Mouse (Mus musculus): ENCODE measurements around the gene Zdhhc8. TPM values are rescaled to one million over a fixed set of nuclear protein-coding genes. Genes with fewer than 3 reads are reported as not detected.
"Not testable (repeated sequence)": the region's sequence is repeated elsewhere in the genome, so short reads cannot be mapped to it uniquely, and the experiment has no call there.

Gene Zdhhc8
- polyA plus RNA-seq, 1 experiment from 2014 or later = 19.7 TPM

DNA sequence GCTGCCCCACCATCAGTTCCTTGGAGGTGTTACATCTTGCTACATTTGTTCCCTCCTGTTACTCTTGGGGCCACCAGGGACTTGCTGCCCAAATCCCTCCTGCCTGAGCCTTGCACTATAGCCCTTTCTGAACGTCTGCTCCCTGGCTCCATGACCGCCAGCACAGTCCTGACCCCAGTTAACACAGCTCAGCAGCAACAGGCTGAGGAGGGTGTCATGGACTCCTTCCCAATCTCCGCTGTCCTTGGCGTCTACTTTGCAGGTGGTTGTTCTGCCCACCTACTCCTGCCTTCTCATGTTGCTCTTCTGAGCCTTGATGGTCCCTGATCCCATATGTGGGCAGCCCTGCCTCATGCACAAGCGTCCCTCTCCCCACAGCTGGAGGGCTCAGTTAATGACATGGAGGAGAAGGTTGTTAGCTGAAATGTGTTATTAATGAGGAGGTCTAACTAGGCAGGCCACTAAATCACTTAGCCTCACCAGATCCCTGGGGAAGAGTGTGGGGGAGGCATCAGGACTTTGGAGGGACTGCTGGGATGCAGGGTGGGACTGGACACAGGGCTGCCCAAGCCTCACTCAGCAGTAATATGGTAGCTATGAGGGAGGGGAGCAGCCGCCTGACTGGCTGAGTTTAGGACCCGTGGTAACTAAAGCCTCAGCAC lies 31.4 kb downstream of the Zdhhc8 start:
- WGBS = 61% methylated on average over 7 of the region's 7 CpGs
- Histone ChIP-seq H3K9ac (no peak overlapping the region), H3K27ac (replicated peaks) (no peak overlapping the region), H3K27me3 (no peaks in the 10 kb centered on the region), H3K4me2 (no peak overlapping the region), H3K9me3 (no peaks in the 10 kb centered on the region), H3K4me3 (no peak overlapping the region), H3K4me1 (replicated peaks) (peaks cover 13% of the 10 kb centered on the region), H3K36me3 (no peaks in the 10 kb centered on the region)
- ATAC-seq (ENCODE audit: low FRiP score, low read depth) = no peak

- H3K27me3 ChIP-seq = no peaks in the 10 kb centered on the region
- no peak overlapping the region for H3K4me3 ChIP-seq
- no peak for ATAC-seq (ENCODE audit: low FRiP score, low read depth)
- no peak overlapping the region for H3K27ac ChIP-seq (replicated peaks)
- H3K4me2 ChIP-seq = no peak overlapping the region
- peaks cover 23% of the 10 kb centered on the region for H3K4me1 ChIP-seq (replicated peaks)
- H3K9ac ChIP-seq = no peak overlapping the region
- 100% methylated on average over 1 of the region's 1 CpGs for WGBS
- H3K9me3 ChIP-seq = no peaks in the 10 kb centered on the region
- H3K36me3 ChIP-seq = no peaks in the 10 kb centered on the region
Measured at GRCm38 (mm10) chr16:18202061-18202460, 32.9 kb downstream of the Zdhhc8 start.

- H3K4me3 ChIP-seq = no peak overlapping the region
- H3K4me2 ChIP-seq = no peak overlapping the region
- no peak overlapping the region for H3K9ac ChIP-seq
- no peak for ATAC-seq (ENCODE audit: low FRiP score, low read depth)
- H3K9me3 ChIP-seq = no peaks in the 10 kb centered on the region
- WGBS = 58% methylated on average over 1 of the region's 1 CpGs
- no peaks in the 10 kb centered on the region for H3K36me3 ChIP-seq
- no peaks in the 10 kb centered on the region for H3K27me3 ChIP-seq
- H3K4me1 ChIP-seq (replicated peaks) = peaks cover 23% of the 10 kb centered on the region
- H3K27ac ChIP-seq (replicated peaks) = no peak overlapping the region
Measured at GRCm38 (mm10) chr16:18201620-18202019, 33.3 kb downstream of the Zdhhc8 start.

GRCm38 (mm10) chr16:18200062-18200461 lies 34.9 kb downstream of the Zdhhc8 start:
- Histone ChIP-seq H3K9me3 (no peaks in the 10 kb centered on the region), H3K4me2 (no peak overlapping the region), H3K27me3 (no peaks in the 10 kb centered on the region), H3K4me1 (replicated peaks) (peaks cover 25% of the 10 kb centered on the region), H3K27ac (replicated peaks) (no peak overlapping the region), H3K4me3 (no peak overlapping the region), H3K36me3 (no peaks in the 10 kb centered on the region), H3K9ac (no peak overlapping the region)
- no peak for ATAC-seq (ENCODE audit: low FRiP score, low read depth)
- 74% methylated on average over 2 of the region's 2 CpGs for WGBS

GRCm38 (mm10) chr16:18198365-18199098 lies 36.4 kb downstream of the Zdhhc8 start:
- H3K9ac ChIP-seq = no peak overlapping the region
- no peak overlapping the region for H3K4me3 ChIP-seq
- 50% methylated on average over 10 of the region's 10 CpGs for WGBS
- H3K36me3 ChIP-seq = no peaks in the 10 kb centered on the region
- peak; percentile 37; the same call in 1 of the 2 replicates for ATAC-seq (ENCODE audit: low FRiP score, low read depth)
- H3K27me3 ChIP-seq = no peaks in the 10 kb centered on the region
- 0 out of 2 replicates have a peak overlapping the region, but pooled peaks have one; percentile 28 for H3K27ac ChIP-seq (replicated peaks)
- H3K4me1 ChIP-seq (replicated peaks) = peaks cover 38% of the 10 kb centered on the region
- H3K9me3 ChIP-seq = no peaks in the 10 kb centered on the region
- no peak overlapping the region for H3K4me2 ChIP-seq

- H3K4me1 ChIP-seq (replicated peaks) = peaks cover 38% of the 10 kb centered on the region
- 81% methylated on average over 6 of the region's 6 CpGs for WGBS
- no peak for ATAC-seq (ENCODE audit: low FRiP score, low read depth)
- H3K27ac ChIP-seq (replicated peaks) = 0 out of 2 replicates have a peak overlapping the region, but pooled peaks have one; percentile 28
- no peaks in the 10 kb centered on the region for H3K27me3 ChIP-seq
- no peaks in the 10 kb centered on the region for H3K9me3 ChIP-seq
- H3K9ac ChIP-seq = no peak overlapping the region
- H3K4me3 ChIP-seq = no peak overlapping the region
- H3K36me3 ChIP-seq = no peaks in the 10 kb centered on the region
- H3K4me2 ChIP-seq = no peak overlapping the region
Measured at GRCm38 (mm10) chr16:18197881-18198280, 37.1 kb downstream of the Zdhhc8 start.

DNA sequence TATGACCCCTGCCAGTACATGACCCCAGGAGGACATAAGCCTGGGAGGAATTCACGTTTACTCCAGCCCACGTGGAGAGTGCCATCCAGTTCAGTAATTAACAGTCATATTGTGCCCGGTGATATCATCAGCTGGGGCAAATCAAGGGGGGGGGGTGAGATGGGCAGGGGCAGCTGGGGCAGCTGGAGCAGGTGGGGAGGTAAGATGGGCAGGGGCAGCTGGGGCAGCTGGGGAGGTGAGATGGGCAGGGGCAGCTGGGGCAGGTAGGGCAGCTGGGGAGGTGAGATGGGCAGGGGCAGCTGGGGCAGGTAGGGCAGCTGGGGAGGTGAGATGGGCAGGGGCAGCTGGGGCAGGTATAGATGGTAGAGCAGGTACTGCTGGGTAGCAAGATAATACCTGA lies 39.4 kb downstream of the Zdhhc8 start:
- not testable (repeated sequence) for H3K27me3 ChIP-seq; H3K27ac ChIP-seq (replicated peaks); H3K36me3 ChIP-seq; H3K9me3 ChIP-seq; H3K9ac ChIP-seq; H3K4me2 ChIP-seq; ATAC-seq (ENCODE audit: low FRiP score, low read depth); H3K4me3 ChIP-seq
- peaks cover 31% of the 10 kb centered on the region for H3K4me1 ChIP-seq (replicated peaks)
- WGBS = 47% methylated on average over 3 of the region's 3 CpGs

- Histone ChIP-seq H3K4me3 (no peak overlapping the region), H3K4me1 (replicated peaks) (peaks cover 31% of the 10 kb centered on the region)
- 52% methylated on average over 5 of the region's 5 CpGs for WGBS
Measured at GRCm38 (mm10) chr16:18195068-18195467, 39.9 kb downstream of the Zdhhc8 start.

GRCm38 (mm10) chr16:18194208-18194985 lies 40.5 kb downstream of the Zdhhc8 start:
- 0 out of 2 replicates have a peak, but pooled peaks have one; percentile 32 for ATAC-seq (ENCODE audit: low FRiP score, low read depth)
- Histone ChIP-seq H3K27me3 (no peaks in the 10 kb centered on the region), H3K36me3 (no peaks in the 10 kb centered on the region), H3K4me2 (0 out of 2 replicates have a peak overlapping the region, but pooled peaks have one; percentile 1), H3K9me3 (no peaks in the 10 kb centered on the region), H3K9ac (peak overlapping the region; percentile 13; the same call in 1 of the 2 replicates), H3K4me3 (no peak overlapping the region), H3K27ac (replicated peaks) (0 out of 2 replicates have a peak overlapping the region, but pooled peaks have one; percentile 21), H3K4me1 (replicated peaks) (peaks cover 31% of the 10 kb centered on the region)
- 36% methylated on average over 15 of the region's 15 CpGs for whole genome bisulfite sequencing

More at GRCm38 (mm10) chr16:18195068-18195467, 39.9 kb downstream of the Zdhhc8 start:
- no peak overlapping the region for H3K9ac ChIP-seq
- no peaks in the 10 kb centered on the region for H3K27me3 ChIP-seq
- H3K9me3 ChIP-seq = no peaks in the 10 kb centered on the region
- no peaks in the 10 kb centered on the region for H3K36me3 ChIP-seq
- no peak overlapping the region for H3K4me2 ChIP-seq
- 0 out of 2 replicates have a peak overlapping the region, but pooled peaks have one; percentile 21 for H3K27ac ChIP-seq (replicated peaks)
- no peak for ATAC-seq (ENCODE audit: low FRiP score, low read depth)

DNA sequence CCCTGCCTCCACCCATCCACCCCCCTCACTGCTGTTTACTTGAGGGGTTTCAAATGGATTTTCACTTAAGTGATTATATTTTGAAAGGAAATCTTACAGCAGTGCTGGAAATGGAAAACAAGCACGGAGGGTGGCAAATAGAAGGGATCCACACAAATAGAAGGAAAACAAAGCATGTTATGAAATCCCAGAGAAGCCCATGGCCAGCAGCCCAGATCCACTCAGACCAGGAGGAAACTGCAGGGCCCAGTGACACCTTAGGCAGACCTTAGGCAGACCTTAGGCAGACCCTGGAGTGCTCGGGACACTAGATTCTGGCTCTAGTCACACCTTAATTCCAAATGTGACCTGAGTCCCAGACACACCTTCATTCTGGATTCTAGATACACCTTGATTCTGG lies 43.9 kb downstream of the Zdhhc8 start:
- H3K36me3 ChIP-seq = no peaks in the 10 kb centered on the region
- no peak overlapping the region for H3K4me2 ChIP-seq
- H3K27ac ChIP-seq (replicated peaks) = no peak overlapping the region
- H3K4me1 ChIP-seq (replicated peaks) = peaks cover 16% of the 10 kb centered on the region
- WGBS = 89% methylated on average over 2 of the region's 2 CpGs
- no peaks in the 10 kb centered on the region for H3K27me3 ChIP-seq
- no peak overlapping the region for H3K4me3 ChIP-seq
- no peak for ATAC-seq (ENCODE audit: low FRiP score, low read depth)
- H3K9ac ChIP-seq = no peak overlapping the region
- H3K9me3 ChIP-seq = no peaks in the 10 kb centered on the region

- WGBS = 87% methylated on average over 3 of the region's 3 CpGs
- no peak overlapping the region for H3K4me2 ChIP-seq
- H3K27ac ChIP-seq (replicated peaks) = no peak overlapping the region
- no peaks in the 10 kb centered on the region for H3K9me3 ChIP-seq
- ATAC-seq (ENCODE audit: low FRiP score, low read depth) = no peak
- H3K4me3 ChIP-seq = no peak overlapping the region
- H3K27me3 ChIP-seq = no peaks in the 10 kb centered on the region
- H3K36me3 ChIP-seq = no peaks in the 10 kb centered on the region
- H3K9ac ChIP-seq = no peak overlapping the region
- H3K4me1 ChIP-seq (replicated peaks) = no peaks in the 10 kb centered on the region
Measured at GRCm38 (mm10) chr16:18187221-18187620, 47.7 kb downstream of the Zdhhc8 start.

- Histone ChIP-seq H3K9me3 (no peaks in the 10 kb centered on the region), H3K27me3 (no peaks in the 10 kb centered on the region), H3K36me3 (no peaks in the 10 kb centered on the region), H3K4me3 (no peak overlapping the region), H3K27ac (replicated peaks) (no peak overlapping the region), H3K4me2 (no peak overlapping the region), H3K9ac (no peak overlapping the region), H3K4me1 (replicated peaks) (no peaks in the 10 kb centered on the region)
- WGBS = 84% methylated on average over 4 of the region's 4 CpGs
- ATAC-seq (ENCODE audit: low FRiP score, low read depth) = no peak
Measured at GRCm38 (mm10) chr16:18186798-18187197, 48.1 kb downstream of the Zdhhc8 start.
